Mouse (Mus musculus): ENCODE data around the gene Anxa6. TPM values are rescaled to one million over a fixed set of nuclear protein-coding genes. Genes with fewer than 3 reads are reported as not detected.

The Anxa6 gene
- total RNA-seq, 1 experiment from 2014 or later: 177 TPM

DNA sequence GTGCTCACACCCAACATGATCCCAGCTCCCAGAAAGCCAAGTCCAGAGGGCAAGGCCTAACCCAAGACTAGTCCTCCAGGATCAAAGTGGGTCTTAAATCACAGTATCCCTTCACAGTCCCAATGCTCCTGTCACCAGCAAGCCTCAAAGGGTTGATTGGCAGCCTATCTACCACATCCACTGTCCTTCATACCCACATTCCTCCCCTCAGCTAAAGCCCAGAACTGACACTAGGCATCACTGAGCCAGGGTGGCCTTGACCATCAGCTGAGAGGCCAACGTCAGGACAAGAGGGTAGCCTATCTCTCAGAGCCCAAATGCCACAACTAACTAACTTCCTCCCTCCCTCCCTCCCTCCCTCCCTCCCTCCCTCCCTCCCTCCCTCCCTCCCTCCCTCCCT is 83.5 kb downstream of the Anxa6 start:
- no peak for ATAC-seq (ENCODE audit: extremely low read depth, insufficient number of reproducible peaks, low FRiP score, poor library complexity, severe bottlenecking)

DNA sequence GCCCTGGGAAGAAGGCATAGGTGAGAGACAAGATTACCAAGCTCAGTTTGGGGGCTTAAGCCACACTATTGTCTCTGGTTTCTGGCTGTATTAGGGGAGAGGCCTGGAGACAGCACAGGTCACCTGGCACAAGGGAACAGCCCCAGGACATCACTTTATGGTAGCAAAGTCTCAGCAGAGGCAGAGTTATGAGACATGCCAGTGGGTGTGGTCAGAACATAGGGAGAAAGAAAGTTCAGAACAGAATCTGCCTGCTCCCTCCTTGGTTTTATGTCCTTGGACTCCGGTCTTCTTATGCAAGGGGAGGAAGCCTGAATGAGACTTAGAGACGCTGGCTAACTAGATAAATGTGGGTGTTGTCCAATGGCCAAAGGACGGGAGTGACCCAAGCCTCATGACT is 88.5 kb downstream of the Anxa6 start:
- ATAC-seq (ENCODE audit: extremely low read depth, insufficient number of reproducible peaks, low FRiP score, poor library complexity, severe bottlenecking): no peak

DNA sequence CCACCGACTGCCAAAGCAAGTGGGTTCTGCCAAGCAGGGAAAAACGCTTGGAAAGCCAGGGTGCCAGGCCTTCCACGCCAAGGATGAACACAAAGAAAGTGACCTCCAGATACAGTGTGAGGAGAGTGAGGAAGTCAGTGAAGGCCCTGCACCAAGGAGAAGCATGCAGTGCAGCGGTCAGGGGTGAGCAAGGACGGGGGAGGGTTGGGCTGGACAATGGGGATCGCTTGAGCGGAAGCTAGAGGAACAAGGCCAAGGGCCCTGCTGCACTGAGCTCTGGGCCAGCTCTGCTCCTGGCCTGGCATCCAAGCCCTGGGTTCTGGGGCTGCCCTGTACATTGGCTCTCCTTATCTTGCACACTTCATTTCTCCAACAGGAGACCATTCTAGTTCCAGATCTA is 93.2 kb downstream of the Anxa6 start:
- ATAC-seq (ENCODE audit: extremely low read depth, insufficient number of reproducible peaks, low FRiP score, poor library complexity, severe bottlenecking): no peak

DNA sequence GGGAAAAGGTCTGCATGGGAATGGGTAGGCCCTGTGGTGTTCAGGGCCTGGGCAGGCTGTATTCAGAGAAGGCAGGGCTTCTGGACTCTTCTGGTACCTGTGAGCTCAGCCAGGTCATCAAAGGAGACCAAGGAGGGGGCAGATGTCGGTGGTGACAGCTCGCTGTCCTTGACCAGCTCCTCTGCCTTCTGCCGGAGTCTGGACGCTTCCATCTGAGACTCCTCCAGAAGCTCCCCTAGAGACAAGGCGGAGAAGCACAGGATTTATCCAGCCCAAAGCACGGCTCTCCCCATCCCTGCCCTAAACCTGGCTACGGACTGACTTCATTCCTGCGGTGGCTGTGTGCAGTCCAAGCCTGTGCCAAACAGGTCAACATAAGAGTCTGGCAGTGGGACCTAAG is 93.7 kb downstream of the Anxa6 start:
- no peak for ATAC-seq (ENCODE audit: extremely low read depth, insufficient number of reproducible peaks, low FRiP score, poor library complexity, severe bottlenecking)

DNA sequence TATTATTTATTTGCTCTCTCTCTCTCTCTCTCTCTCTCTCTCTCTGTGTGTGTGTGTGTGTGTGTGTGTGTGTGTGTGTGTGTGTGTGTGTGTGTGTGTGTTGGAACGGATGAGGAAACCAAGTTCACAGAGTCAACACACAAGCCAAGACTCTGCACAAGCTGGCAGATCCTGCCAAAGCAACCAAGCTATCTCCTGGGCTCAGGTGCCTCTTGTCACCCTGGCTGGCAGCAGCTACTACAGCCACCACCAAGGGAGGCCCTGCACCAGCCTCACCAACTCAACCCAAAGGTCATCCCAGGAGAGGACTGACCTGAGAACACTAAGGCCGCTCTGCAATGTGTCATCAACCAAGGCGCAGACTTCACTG is 96.5 kb downstream of the Anxa6 start:
- no peak for ATAC-seq (ENCODE audit: extremely low read depth, insufficient number of reproducible peaks, low FRiP score, poor library complexity, severe bottlenecking)

DNA sequence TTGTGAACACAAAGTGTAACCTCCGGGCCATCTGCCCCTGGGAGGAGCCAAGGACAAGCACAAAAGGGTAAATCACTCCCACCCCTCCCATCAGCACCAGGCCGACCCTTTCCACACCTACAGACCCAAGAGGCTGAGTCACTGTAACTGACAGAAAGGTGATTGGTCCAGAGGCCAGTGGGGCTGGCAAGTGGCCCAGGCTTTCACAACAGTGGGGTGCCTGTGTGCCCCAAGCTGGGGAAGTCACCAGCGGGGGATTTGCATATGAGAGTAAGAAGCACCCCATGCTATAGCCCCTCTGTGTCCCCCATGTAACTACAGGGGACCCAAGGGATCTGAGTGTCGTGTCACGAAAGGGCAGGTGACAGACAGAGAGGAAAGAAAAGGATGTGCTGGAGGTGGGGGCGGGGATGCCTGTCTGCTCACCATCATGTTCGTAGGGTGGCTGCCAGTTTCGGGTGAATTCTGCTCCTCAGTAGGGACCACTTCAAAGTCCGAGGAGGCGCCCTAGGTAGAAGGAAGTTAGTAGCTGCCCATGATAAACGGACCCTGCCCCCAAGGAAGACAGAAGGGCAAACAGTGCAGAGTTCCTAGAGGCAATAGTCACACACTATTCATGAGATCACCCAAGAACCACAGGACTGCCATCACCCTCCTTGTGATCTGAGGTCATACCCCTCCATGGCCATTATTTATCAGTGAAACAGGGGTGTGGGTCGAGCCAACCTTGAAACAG is 97.0 kb downstream of the Anxa6 start:
- ATAC-seq (ENCODE audit: extremely low read depth, insufficient number of reproducible peaks, low FRiP score, poor library complexity, severe bottlenecking): peak; percentile 44; the same call in 1 of the 2 replicates

DNA sequence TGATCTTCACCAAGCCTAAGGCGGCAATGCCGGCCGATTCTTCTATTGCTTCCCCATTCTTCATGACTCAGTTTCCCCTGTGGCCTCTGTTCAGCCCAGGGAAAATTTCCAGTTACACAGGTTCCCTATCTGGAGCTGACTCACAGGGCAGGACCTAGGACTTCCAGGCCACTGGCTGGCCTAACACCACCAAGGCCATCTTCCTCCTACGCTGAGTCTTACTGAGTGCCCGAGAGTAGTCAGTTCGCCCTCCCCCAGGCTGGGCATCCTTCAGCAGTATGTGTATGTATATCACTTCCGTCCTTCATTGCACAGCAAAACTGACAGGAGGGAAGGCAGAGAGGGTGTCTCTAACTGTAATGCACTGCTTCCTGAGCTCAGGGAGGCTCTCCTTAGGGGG is 99.0 kb downstream of the Anxa6 start:
- no peak for ATAC-seq (ENCODE audit: extremely low read depth, insufficient number of reproducible peaks, low FRiP score, poor library complexity, severe bottlenecking)

DNA sequence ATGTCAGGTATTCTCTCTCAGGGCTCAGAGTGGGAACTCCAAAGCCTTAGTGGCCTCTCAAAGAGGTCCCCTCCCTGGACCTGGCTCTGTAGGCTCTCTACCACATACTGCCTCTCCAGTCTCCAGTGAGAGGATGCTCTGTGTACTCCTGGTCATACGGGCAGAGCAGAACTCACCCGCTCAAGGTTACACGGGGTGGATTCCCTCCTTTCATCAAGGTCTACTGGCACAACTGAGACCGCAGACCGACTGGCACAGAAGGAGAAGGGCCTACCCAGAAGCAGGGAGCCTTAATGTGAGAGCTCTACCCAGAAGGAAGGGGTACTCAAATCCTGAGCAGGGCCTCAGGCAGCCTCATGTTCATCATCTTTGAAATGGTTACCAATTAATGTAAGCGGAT is 100.7 kb downstream of the Anxa6 start:
- no peak for ATAC-seq (ENCODE audit: extremely low read depth, insufficient number of reproducible peaks, low FRiP score, poor library complexity, severe bottlenecking)

DNA sequence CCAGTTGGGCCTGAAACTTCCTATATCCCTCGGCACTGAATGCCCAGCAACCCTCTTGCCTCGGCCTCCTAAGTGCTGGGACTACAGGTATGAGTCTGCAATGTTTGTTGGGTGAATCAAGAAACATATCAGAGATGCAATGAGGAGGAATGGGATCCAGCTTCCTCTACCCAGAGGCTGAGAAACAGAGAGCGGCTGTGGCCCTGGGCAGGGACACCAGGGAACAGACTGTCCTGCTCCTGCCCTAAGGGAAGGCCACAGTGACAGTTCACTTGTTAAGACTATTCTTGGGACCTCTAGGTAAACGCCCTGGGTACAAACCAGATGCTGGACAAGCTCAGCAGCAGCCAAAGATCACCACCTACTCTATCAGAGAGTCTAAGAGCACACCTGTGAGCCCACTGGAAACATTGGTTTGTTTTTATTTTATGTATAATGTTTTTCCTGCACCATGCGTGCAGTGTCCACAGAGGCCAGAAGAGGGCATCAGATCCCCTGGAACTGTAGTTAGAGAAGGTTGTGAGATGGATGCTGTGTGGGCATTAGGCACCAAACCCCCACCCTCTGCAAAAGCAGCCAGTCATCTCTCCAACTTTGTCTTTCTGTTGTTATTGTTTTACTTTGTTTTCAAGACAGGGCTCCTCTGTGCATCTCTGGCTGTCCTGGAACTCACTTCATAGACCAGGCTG is 101.7 kb downstream of the Anxa6 start:
- ATAC-seq (ENCODE audit: extremely low read depth, insufficient number of reproducible peaks, low FRiP score, poor library complexity, severe bottlenecking): no peak

DNA sequence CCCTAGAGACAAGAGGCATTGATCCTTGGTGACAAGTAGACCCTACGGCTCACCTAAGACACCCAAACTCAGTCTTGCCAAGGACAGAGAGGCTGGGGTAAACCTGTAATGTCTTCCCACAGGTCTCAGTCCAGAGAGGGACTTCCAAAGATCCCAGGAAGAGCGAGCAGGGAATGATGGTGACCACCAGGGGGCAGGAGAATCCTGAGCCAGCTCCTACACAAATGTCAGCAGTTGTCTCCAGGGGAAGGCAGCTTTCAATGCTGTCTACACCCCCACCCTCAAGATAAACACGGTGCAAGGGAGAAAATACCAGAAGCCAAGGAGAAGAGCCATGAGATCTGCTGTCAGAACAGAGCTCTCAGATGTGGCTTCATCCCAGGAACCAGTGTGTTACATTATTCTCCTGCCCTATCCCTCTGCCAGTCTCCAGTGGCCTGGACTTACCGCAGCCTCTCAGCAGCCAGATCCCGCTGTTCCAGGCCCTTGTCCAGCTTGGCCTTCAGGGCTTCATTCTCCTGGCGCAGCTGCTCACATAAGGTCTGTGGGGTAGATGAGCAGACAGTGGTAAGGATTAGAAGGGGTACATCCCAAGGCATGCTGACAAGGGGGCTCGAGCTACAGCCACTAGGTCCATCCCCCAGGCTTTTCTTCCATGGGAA is 102.8 kb downstream of the Anxa6 start:
- no peak for ATAC-seq (ENCODE audit: extremely low read depth, insufficient number of reproducible peaks, low FRiP score, poor library complexity, severe bottlenecking)

DNA sequence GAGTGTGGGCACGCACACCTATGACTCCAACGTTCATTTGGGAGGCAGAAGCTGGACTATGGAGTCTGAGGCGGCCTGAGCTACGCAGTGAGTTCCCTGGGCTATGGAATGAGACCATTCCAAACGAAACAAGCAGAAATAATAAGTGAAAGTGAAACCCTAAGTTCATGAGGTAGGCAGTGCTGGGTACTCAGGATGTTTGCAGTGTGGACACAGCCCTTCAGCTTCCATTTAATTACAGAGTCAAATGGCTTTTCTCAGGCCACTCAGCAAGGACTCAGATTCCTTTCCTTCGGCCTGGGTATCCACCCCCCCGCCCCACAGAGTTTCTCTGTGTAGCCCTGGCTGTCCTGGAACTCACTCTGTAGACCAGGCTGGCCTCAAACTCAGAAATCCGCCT is 103.5 kb downstream of the Anxa6 start:
- ATAC-seq (ENCODE audit: extremely low read depth, insufficient number of reproducible peaks, low FRiP score, poor library complexity, severe bottlenecking): no peak

DNA sequence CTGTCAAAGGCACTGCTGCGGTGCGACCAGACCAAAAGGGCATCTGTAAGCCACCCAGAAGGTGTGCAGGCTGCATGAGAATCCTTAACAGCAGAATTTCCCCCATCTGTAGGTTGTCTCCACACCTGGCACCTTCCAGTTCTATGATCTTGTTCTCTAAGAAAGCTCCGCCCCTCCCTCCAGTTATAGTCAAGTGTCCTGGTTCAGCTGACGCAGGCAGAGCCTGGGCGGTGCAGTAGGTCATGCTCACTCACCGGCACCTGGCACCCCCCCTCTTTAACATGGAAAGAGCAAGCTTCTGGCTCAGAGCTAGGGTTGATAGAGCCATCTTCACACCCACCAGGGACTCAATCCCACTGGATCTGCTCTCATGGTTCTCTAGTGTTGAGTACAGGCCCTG is 104.0 kb downstream of the Anxa6 start:
- no peak for ATAC-seq (ENCODE audit: extremely low read depth, insufficient number of reproducible peaks, low FRiP score, poor library complexity, severe bottlenecking)

Other genes starting within 250 kb of the Anxa6 start
- gene Cdc42se2, start 245.8 kb downstream of the Anxa6 start, total RNA-seq (2017): 167 and 174 TPM in 2 replicates
- gene Lyrm7, start 172.5 kb downstream of the Anxa6 start, total RNA-seq (2017): 9.2 and 11.5 TPM in 2 replicates
- 104 and 136 TPM in 2 replicates for gene Hint1, start 167.1 kb downstream of the Anxa6 start, total RNA-seq (2017)
- not detected in 2 replicates for gene Gpx3, start 131.0 kb downstream of the Anxa6 start, total RNA-seq (2017)
- gene Tnip1, start 70.5 kb downstream of the Anxa6 start, total RNA-seq (2017): 54.1 and 58.2 TPM in 2 replicates
- 30.4 and 33.2 TPM in 2 replicates for gene Ccdc69, start 44.7 kb upstream of the Anxa6 start, total RNA-seq (2017)
- 154 and 160 TPM in 2 replicates for gene Gm2a, start 64.7 kb upstream of the Anxa6 start, total RNA-seq (2017)
- gene Slc36a3, start 118.3 kb upstream of the Anxa6 start, total RNA-seq (2017): 1.0 and 1.8 TPM in 2 replicates
- gene Slc36a2, start 151.6 kb upstream of the Anxa6 start, total RNA-seq (2017): not detected in 2 replicates
- gene Slc36a1, start 170.9 kb upstream of the Anxa6 start, total RNA-seq (2017): 9.3 and 10.1 TPM in 2 replicates